Comparison of ENCODE assay signal across 22 mouse cellular contexts in the genomic region with DNA sequence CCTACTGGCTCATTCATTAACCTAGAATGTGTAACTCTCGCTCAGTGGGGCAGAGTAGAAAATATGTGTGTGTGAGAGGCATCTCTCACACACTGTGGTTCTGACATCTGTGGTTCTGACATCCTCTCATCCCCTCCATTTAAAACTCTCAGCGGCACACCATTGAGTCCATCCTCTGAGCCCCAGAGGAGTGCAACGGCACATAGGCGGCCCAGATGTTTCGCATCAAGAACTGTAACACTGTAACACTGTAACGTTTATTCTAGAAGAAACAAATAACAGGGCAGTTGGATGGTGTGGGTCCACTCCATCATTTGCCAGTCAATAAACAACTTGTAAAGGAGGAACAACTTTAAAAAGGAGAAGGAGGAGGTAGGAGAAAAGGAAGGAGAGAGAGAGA.
DNase-seq lines count a peak whose midpoint lies in the region; ATAC-seq and TF ChIP-seq lines count a peak whose summit lies in the region.
"Had no signal": no experiment of that assay in that cellular context is flagged by ENCODE, and none has a peak within 500 bp of the region (broad histone marks: within the 10 kb centered on the region; RNA-seq: fewer than 3 reads in every experiment).

No protein-coding gene starts in this region.

- no peaks in the 10 kb centered on the region for H3K27me3 ChIP-seq in lung, embryonic 14.5 days (ENCODE audit: insufficient read depth, low read length)
- no peaks in the 10 kb centered on the region for H3K27me3 ChIP-seq in lung, embryonic 16.5 days (ENCODE audit: control insufficient read depth, insufficient read depth, low read depth, low read length)
- H3K27me3 ChIP-seq in midbrain, embryonic 11.5 days (ENCODE audit: control insufficient read depth, insufficient read depth, low read length): no peaks in the 10 kb centered on the region
- no peaks in the 10 kb centered on the region for H3K27me3 ChIP-seq in midbrain, embryonic 10.5 days (ENCODE audit: low read depth, poor library complexity, severe bottlenecking)
- H3K27me3 ChIP-seq: CH12.LX, Patski had no signal

- H3K4me3 ChIP-seq in lung, embryonic 14.5 days (ENCODE audit: low read depth, low read length): no peak overlapping the region
- H3K4me3 ChIP-seq in lung, embryonic 16.5 days (ENCODE audit: low read length): no peak overlapping the region
- no peak overlapping the region for H3K4me3 ChIP-seq in midbrain, embryonic 11.5 days (ENCODE audit: low read depth, low read length)
- no peak overlapping the region for H3K4me3 ChIP-seq in midbrain, embryonic 10.5 days

- 53% methylated on average over 6 of the region's 6 CpGs for WGBS in lung, embryonic 14.5 days
- 61% methylated on average over 6 of the region's 6 CpGs for WGBS in lung, embryonic 16.5 days
- WGBS in midbrain, embryonic 11.5 days: 93% methylated on average over 6 of the region's 6 CpGs
- WGBS in midbrain, embryonic 10.5 days: 86% methylated on average over 6 of the region's 6 CpGs

- no peak overlapping the region for H3K4me2 ChIP-seq in lung, embryonic 14.5 days
- H3K4me2 ChIP-seq in lung, embryonic 16.5 days (ENCODE audit: low read depth, low read length): no peak overlapping the region
- H3K4me2 ChIP-seq in midbrain, embryonic 11.5 days: no peak overlapping the region

- TF ChIP-seq CTCF in lung, embryonic 14.5 days (IDR thresholded peaks at IDR 0.05; ENCODE audit: low read depth): no peak

- ATAC-seq in lung, embryonic 14.5 days (ENCODE audit: insufficient read depth): peak; percentile 54; the same call in 1 of the 2 replicates
- peak; percentile 45; the same call in 1 of the 2 replicates for ATAC-seq in lung, embryonic 16.5 days (ENCODE audit: low read depth)
- ATAC-seq in midbrain, embryonic 11.5 days (ENCODE audit: low FRiP score): no peak
- ATAC-seq: activated CD4-positive, CD25-positive, alpha-beta regulatory T cell, adult 4 months; CD4-positive, CD25-positive, alpha-beta regulatory T cell, adult 4 months; Patski had no signal

- no peak overlapping the region for H3K9ac ChIP-seq in lung, embryonic 14.5 days
- H3K9ac ChIP-seq in lung, embryonic 16.5 days (ENCODE audit: low read length): no peak overlapping the region
- no peak overlapping the region for H3K9ac ChIP-seq in midbrain, embryonic 11.5 days (ENCODE audit: low read length)

- H3K36me3 ChIP-seq in lung, embryonic 14.5 days (ENCODE audit: insufficient read depth): no peaks in the 10 kb centered on the region
- H3K36me3 ChIP-seq in lung, embryonic 16.5 days (ENCODE audit: control insufficient read depth, insufficient read depth, low read length): no peaks in the 10 kb centered on the region
- no peaks in the 10 kb centered on the region for H3K36me3 ChIP-seq in midbrain, embryonic 11.5 days (ENCODE audit: control insufficient read depth, insufficient read depth, low read length)
- H3K36me3 ChIP-seq in midbrain, embryonic 10.5 days: no peaks in the 10 kb centered on the region
- H3K36me3 ChIP-seq: G1E had no signal

- DNase-seq in heart, adult 11 months: peak; percentile 61
- no peak for DNase-seq in heart, adult 9 months (ENCODE audit: low spot score in 2 of 2)
- DNase-seq in lung, embryonic 14.5 days: peak; percentile 71
- no peak for DNase-seq in lung, postnatal 25 days (ENCODE audit: low spot score)
- DNase-seq in lung, adult 18-20 months: no peak
- peak; percentile 77 for DNase-seq in midbrain, embryonic 11.5 days (ENCODE audit: low spot score, missing footprints)
- no peak for DNase-seq in midbrain, embryonic 10.5 days (ENCODE audit: low spot score)
- DNase-seq: adrenal gland, adult 2 months; adrenal gland, adult 8-10 months; adrenal gland, postnatal 10 days; adrenal gland, postnatal 14 days; adrenal gland, postnatal 25 days; adrenal gland, postnatal 36 days; B cell, adult 2 months; cerebellum, adult 11 months; cerebellum, adult 11-12 months had no signal

- H3K27ac ChIP-seq in lung, embryonic 14.5 days (ENCODE audit: low read depth): no peak overlapping the region
- H3K27ac ChIP-seq in lung, embryonic 16.5 days (ENCODE audit: low read length): no peak overlapping the region
- no peak overlapping the region for H3K27ac ChIP-seq in midbrain, embryonic 11.5 days (ENCODE audit: low read depth, low read length)
- H3K27ac ChIP-seq in midbrain, embryonic 10.5 days (replicated peaks): no peak overlapping the region

- H3K4me1 ChIP-seq in lung, embryonic 14.5 days (ENCODE audit: insufficient read depth): peaks cover 10% of the 10 kb centered on the region; the same call in 1 of the 2 replicates
- peaks cover 3% of the 10 kb centered on the region; the same call in 1 of the 2 replicates for H3K4me1 ChIP-seq in lung, embryonic 16.5 days (replicated peaks; ENCODE audit: control insufficient read depth, insufficient read depth, low read length)
- no peaks in the 10 kb centered on the region; the same call in 1 of the 2 replicates for H3K4me1 ChIP-seq in midbrain, embryonic 11.5 days (ENCODE audit: control insufficient read depth, insufficient read depth, low read length)
- peaks cover 18% of the 10 kb centered on the region for H3K4me1 ChIP-seq in midbrain, embryonic 10.5 days

- H3K9me3 ChIP-seq in lung, embryonic 14.5 days (ENCODE audit: low read depth, low read length): no peaks in the 10 kb centered on the region
- H3K9me3 ChIP-seq in lung, embryonic 16.5 days (ENCODE audit: control insufficient read depth, low read length): no peaks in the 10 kb centered on the region
- no peaks in the 10 kb centered on the region; the same call in 1 of the 2 replicates for H3K9me3 ChIP-seq in midbrain, embryonic 11.5 days (ENCODE audit: control insufficient read depth, low read length)
- 0 out of 2 replicates have a peak, but pooled peaks cover 5% of the 10 kb centered on the region for H3K9me3 ChIP-seq in midbrain, embryonic 10.5 days (replicated peaks)

Comparison
In these comparisons a context has a peak if more than half of its experiments do, and no peak if none do; other contexts are left out.
1. DNase-seq: peak in heart, adult 11 months (single experiment), lung, embryonic 14.5 days (single experiment) and midbrain, embryonic 11.5 days (single experiment); none in heart, adult 9 months (0 of 2), lung, postnatal 25 days (single experiment), lung, adult 18-20 months (0 of 2) and midbrain, embryonic 10.5 days (single experiment).